Mouse (Mus musculus): ENCODE data around the gene Prps1. TPM values are rescaled to one million over a fixed set of nuclear protein-coding genes. Genes with fewer than 3 reads are reported as not detected.
"Not testable (repeated sequence)": the region's sequence is repeated elsewhere in the genome, so short reads cannot be mapped to it uniquely, and the experiment has no call there.

The Prps1 gene
- total RNA-seq, 4 experiments from 2014 or later: 36.7 to 39.6 (median 38.5) TPM

- no peak for DNase-seq (ENCODE audit: low spot score in 2 of 2)
These were observed 45.2 kb downstream of the Prps1 start for GRCm38 (mm10) chrX:140501401-140502301.

- peak in 1 of 2 experiments; percentile 43 for DNase-seq (ENCODE audit: low spot score in 2 of 2)
These were observed 47.5 kb downstream of the Prps1 start for GRCm38 (mm10) chrX:140503905-140504304.

DNA sequence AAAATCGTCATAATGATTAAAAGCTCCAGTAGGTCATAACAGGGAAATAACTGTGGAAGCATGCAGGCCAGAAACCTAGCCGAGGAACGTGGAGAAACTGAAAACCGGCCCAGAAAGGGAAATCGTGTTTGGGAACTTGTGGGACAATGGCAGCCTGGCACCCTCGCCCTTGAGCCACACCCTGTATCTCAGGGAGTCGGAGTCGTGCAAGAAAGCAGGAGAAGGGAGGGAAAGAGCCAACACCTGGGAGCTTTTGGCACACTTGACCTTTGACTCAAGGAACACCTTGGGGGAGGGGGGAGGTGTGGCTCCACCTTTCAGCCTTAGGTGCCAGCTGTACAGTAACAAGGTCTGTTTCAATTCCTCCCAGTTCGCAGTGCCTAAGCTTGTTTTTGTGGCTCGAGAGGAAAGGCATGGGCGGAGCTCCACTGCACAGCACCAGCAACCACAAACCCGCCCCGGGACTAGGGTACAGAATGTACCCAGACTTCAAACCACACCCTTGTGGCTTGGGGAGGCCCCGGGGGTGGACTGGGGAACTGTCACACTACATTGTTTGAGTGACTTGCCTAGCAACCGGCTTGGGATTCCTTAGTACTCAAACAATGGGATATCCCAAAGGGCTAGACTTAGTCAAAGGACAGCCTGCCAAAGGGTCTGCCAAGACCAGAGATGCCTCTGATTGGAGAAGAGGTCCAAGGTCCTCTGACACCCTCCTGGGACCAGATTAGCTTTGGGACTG is 49.3 kb downstream of the Prps1 start:
- peak; percentile 53 to 66 for DNase-seq (ENCODE audit: low spot score in 2 of 2)

DNA sequence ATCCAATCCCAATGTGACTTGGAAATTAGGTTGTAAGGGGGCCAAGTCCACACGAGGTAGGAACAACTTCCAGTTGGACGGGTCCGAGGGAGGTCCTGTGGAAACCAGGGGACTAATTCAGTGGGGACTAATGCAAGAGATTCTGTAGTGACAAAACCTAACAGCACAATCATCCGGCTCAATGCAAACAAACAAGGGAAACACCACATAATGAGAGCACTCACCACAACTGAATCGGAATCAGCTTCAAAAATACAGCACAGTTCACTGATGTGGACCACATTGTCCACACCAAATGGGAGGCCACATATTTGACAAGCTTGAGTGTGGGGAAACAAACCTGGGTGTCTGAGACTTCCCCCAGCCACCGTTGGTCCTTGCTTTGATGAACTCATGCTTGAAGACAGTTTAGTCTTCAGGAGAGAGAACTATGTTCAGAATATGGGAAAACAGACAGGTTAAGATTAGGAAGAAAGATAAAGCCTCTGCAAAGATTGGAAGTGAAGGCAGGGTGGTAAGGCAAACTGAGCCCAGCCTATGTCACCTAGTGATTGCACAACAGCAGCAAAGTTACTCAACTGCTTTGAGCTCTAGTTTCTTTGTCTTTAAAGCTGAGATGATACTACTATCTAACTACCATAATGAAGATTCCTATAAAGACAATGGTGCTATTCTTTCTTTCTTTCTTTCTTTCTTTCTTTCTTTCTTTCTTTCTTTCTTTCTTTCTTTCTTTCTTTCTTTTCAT is 50.2 kb downstream of the Prps1 start:
- no peak for DNase-seq (ENCODE audit: low spot score in 2 of 2)

- DNase-seq (ENCODE audit: low spot score in 2 of 2): no peak
These were observed 51.0 kb downstream of the Prps1 start for GRCm38 (mm10) chrX:140507377-140507776.

DNA sequence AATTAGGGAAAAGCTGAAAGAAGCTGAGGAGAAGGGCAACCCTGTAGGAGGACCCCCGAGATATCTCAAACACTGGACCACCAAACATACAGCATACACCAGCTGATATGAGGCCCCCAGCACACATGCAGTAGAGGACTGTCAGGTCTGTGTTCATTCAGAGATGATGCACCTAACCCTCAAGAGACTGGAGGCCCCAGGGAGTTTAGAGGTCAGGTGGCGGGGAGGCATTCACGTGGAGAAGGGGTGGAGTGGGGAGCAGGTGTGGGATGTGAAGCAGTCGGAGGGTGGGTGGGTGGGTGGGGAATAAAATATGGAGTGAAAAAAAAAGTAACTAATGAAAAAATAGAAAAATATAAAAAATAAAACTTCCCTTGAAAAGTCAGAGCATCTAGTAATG is 52.4 kb downstream of the Prps1 start:
- DNase-seq (ENCODE audit: low spot score in 2 of 2): not testable (repeated sequence)

DNA sequence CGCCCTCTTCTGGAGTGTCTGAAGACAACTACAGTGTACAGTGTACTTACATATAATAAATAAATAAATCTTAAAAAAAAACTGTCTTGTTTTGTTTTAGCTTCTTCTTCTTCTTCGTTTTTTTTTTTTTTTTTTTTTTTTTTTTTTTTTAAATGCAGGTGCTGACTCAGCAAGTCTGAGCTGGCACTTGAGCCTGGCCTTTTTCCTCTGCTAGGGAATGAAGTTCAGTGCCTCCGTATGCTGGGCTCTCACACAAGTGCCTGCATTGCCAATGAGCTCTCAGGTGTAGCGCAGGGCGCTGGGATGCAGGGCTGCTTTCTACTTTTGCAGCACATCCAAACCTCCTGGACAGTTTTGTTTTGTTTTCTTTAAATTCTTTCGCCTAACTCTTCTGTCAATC is 53.4 kb downstream of the Prps1 start:
- no peak for DNase-seq (ENCODE audit: low spot score in 2 of 2)

- DNase-seq (ENCODE audit: low spot score in 2 of 2): peak; percentile 79 to 84
These were observed 54.5 kb downstream of the Prps1 start for GRCm38 (mm10) chrX:140510696-140511429.

DNA sequence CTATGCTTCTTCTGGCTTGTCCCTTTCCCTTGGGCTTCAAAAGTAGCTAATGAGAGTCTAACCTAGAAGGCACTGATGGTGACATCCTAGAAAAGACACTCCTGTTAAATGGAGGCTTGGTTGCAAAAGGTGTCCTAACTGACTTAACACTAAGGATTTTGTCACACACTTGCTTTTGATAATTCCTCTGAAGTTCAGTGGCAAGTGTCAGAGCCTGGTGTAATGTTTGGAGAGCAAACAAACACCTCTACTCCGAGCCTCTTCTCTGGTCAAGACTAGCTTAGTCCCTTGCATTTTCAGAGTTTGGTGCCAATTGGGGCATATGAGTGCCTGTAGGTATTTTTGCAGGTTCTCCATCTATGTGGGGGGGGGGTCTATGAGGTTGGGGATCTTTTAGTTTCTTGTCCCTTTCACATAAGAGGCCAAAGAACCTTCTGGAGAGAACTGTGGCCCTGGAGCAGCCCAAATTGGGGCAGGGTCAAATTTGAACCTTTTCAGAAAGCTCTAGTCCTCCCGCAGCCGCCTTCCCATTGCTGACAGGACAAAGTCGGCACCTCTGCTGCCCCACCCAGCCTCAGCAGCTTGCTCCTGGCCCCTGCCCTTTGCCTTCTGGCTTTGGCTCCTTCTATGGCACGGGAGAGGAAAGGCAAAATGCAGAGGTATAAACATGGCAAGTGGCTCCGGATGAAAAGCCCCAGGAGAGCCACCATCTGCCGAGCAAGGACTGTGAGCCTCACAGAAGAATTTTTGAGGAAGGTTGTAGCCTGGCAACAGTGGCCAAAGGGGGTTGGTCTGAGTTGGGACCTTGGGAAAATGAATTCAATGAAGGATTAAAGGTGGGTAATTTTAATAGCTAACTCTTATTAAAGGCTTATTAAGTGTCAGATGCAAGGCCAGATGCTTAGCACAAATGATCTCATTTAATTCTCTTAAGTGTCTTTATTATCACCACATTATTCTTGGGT is 55.6 kb downstream of the Prps1 start:
- DNase-seq (ENCODE audit: low spot score in 2 of 2): peak in 1 of 2 experiments; percentile 11

GRCm38 (mm10) chrX:140513379-140513778 is 57.0 kb downstream of the Prps1 start:
- DNase-seq (ENCODE audit: low spot score in 2 of 2): peak; percentile 38 to 58

- no peak for DNase-seq (ENCODE audit: low spot score in 2 of 2)
These were observed 61.9 kb downstream of the Prps1 start for GRCm38 (mm10) chrX:140518351-140518750.

DNA sequence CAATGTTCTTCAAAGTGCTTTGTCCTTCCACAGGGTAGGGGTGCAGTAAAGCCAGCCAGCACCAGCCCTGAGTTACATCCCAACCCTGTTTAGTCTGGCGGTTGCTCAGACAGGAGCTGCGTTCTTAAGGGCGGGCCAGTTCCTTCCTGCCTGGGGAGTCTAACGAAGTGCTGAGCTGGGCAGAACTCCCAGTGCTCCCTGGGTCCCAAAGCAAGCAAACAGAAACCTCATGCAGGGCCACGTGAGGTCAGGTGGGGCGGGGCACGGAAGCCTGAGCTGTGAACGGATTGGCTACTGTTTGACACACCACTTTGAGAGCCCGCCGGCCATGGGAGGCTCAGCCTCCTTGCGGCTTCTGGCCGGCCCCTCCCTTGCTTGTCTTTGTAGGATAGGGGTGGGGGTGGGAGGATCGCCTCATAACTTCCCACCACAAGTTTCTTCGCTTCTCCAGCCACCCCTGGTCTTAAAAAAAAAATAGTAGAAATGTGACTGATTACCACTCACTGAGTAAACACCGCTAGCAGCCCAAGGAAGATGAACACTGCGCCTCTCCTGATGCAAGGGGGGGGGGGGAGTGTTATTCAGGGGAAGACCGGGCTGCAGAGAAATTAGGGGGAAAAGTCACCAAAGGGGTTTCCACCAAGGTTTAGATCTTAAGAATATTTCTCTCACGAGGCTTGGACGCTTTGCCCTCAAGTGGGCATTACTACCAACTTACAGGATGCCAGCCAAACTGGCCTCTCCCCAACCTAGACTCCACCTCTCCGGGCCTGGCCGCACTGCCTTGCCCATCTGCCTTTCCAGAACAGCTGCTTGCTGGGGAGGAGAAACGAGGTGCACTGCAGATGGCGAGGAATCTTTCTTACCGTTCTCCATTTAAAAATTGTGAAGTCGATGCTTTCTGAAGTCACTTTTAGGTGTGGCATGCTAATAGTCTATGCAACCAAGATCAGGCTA is 64.0 kb downstream of the Prps1 start:
- peak; percentile 95 to 96 for DNase-seq (ENCODE audit: low spot score in 2 of 2)

- DNase-seq (ENCODE audit: low spot score in 2 of 2): peak; percentile 68 to 75
These were observed 65.8 kb downstream of the Prps1 start for GRCm38 (mm10) chrX:140522071-140522765.

- DNase-seq (ENCODE audit: low spot score in 2 of 2): peak in 1 of 2 experiments; percentile 74
These were observed 67.8 kb downstream of the Prps1 start for GRCm38 (mm10) chrX:140524231-140524630.
